Mouse (Mus musculus) thymus, adult 2 months (tissue): Measurements from ENCODE around the gene Ppfia2.

Experiments
- CTCF ChIP-seq: fragments of 200-500 bp; IDR thresholded peaks from 2 replicates; pipeline ENCODE4 v1.5.1; 2012; ENCODE audit warnings: mild to moderate bottlenecking, control low read depth, low read length, moderate library complexity, borderline replicate concordance; ENCODE audit not compliant: control insufficient read depth, poor library complexity, insufficient read depth; ENCODE audit errors: extremely low read depth
- POLR2A ChIP-seq: fragments of 200-500 bp; IDR thresholded peaks from 2 replicates; pipeline ENCODE4 v1.6.1; 2012; ENCODE audit warnings: mild to moderate bottlenecking, low read length, control low read depth, moderate library complexity; ENCODE audit not compliant: control insufficient read depth, poor library complexity, insufficient read depth; ENCODE audit errors: extremely low read depth

GRCm38 (mm10) chr10:106959026-106959425, 488.9 kb downstream of the Ppfia2 start:
- TF ChIP-seq CTCF (no peak), POLR2A (no peak)
